Mouse (Mus musculus) mature B cell (primary cell): Measurements from ENCODE around the gene Acp2.

Source experiments
- in situ Hi-C: fragments of 300-500 bp; cut with MboI; formaldehyde crosslinking; loops from 2 replicates; pipeline ENCODE4 v1.14.3; 2019

Acp2 gene

GRCm38 (mm10) chr2:91202222-91202971 is at the start of gene Acp2, which contains the start of gene Nr1h3:
Gene Acp2, plus strand, starts transcription at chr2:91202885.
Gene Nr1h3, minus strand, starts transcription at chr2:91202834.
- in situ Hi-C loops = no loop called here

GRCm38 (mm10) chr2:91152885-91153377 is 49.8 kb upstream of the Acp2 start:
- in situ Hi-C loops = no loop called here

- in situ Hi-C loops = no loop called here
These were observed 48.6 kb upstream of the Acp2 start for GRCm38 (mm10) chr2:91154091-91154490.

- in situ Hi-C loops = no loop called here
These were observed 45.5 kb upstream of the Acp2 start for GRCm38 (mm10) chr2:91157002-91157752.

DNA sequence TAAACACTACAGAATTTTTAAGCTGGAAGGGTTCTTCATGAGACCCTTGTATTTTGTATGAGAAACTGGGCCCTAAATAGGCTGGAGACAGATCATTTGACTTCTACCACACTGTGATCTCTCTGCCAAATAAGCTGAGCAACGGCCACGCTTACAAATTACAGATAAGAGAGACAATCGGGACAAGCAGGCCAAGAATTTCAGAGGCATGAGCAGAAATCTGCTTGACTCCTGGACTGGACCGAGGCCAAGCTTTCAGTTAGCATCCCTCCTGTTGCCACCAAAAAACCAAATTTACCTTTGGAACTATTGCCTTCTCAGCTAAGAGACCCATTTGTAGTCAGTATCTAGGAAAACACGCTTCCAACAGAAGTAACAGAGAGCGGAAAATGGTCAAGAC is 42.1 kb upstream of the Acp2 start:
- in situ Hi-C loops = no loop called here

DNA sequence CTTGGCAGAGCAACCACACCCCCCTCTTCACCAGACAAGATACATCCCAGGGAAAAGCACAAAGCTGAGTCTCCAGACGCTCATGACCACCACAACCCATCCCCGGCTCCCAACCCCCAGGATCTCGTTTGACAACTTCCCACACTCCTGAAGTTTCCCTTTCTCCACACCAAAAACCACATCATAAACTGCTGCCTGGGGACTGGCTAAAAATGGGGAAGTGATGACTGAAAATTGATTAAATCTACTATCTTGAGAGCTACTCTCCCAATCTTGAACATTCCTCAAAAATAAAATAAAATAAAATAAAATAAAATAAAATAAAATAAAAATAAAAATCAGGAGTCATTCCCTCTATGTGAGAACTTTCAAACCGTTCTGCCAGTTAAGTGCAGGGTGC is 39.7 kb upstream of the Acp2 start:
- in situ Hi-C loops = no loop called here

DNA sequence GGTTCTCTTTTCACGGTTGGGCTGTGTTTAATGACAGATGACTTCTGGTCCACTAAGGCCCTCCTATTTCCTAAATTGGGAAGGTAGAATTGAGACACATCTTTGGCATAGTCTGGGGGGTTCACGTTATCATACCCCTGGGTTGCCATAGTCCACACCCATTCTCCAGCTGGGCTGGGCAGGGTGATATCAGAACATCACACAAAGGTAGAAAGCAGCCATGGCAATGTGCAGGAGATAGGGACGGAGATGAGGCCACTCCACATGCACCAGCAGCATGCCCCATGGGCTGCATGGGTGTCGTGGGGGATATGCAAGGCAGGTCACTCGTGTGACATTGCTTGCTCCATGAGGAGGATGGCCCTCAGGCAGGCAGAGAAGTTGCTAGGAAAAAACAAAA is 39.2 kb upstream of the Acp2 start:
- in situ Hi-C loops = no loop called here

GRCm38 (mm10) chr2:91164991-91165390 is 37.7 kb upstream of the Acp2 start:
- in situ Hi-C loops = no loop called here

DNA sequence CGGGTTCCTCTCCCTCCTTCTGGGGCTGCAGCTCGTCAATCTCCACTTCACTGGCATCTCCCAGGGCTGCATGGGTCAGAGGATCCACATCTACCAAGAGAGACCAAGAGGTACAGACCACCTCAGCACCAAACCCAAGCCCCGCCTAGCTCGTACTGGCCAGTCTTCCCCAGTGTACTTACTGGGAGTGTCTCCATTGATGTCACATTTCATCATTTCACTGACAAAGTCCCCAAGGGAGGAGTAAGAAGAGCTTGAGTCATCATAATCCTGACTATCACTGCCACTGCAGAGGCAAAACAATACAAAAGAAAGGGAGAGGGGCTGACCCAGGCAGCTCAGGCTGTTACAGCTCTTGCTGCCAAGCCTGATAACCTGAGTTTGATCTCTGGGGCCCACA is 35.1 kb upstream of the Acp2 start:
- in situ Hi-C loops = no loop called here

- in situ Hi-C loops = no loop called here
These were observed 32.9 kb upstream of the Acp2 start for GRCm38 (mm10) chr2:91169587-91170322.

DNA sequence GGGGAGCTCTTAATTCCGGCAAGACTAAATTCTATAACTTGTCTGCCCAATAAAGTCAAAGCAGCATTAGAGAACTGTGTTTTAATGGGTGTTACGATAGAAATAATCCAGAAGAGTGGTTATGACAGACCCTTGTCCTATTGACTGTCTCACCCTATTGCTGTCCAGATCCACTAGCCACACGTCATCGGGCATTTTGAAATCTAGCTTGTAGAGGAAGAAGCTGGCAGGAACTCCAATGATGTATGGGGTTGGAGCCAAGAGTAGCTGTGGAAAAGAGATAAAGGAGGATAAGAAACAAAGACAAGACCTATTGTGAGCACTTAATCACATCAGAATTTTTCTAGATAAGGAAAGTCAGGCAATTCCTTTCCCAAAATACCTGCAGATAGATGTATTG is 27.2 kb upstream of the Acp2 start:
- in situ Hi-C loops = no loop called here

DNA sequence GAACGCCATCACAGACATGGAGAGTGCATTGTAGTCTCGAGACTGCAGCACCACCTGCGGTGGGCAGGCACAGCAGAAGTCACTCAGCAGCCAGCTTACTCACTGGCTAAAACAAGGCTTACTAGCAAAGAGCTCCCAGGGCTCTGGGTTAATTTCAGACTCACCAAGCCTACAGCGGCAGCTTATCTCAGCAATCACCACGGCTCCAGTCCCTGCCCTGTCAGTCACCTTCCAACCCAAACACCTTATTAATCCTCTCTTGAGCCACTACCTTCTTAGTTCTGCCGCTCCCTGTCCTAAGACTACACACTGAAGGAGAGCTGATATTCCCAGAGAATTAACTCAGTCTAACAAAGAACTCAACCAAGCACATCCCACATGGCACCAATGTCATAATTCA is 26.5 kb upstream of the Acp2 start:
- in situ Hi-C loops = no loop called here

DNA sequence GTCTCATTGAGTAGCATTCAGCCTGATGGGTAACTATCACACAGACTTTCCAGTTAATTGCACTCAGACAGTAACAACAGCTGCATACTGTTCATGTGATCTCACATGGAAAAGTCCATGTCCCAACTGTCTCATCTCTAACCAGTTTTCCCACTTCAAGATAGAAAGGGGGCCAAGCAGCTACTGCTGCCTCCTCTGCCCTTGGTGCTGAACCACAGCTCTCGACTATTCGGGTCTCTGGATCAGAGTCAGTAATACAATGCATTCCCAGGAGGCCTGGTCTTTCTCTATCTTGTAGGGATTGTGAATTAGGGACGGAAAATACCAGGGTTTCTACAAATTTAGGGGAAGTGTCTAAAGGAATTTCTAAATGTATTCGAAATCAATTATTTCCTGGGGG is 22.9 kb upstream of the Acp2 start:
- in situ Hi-C loops = no loop called here

DNA sequence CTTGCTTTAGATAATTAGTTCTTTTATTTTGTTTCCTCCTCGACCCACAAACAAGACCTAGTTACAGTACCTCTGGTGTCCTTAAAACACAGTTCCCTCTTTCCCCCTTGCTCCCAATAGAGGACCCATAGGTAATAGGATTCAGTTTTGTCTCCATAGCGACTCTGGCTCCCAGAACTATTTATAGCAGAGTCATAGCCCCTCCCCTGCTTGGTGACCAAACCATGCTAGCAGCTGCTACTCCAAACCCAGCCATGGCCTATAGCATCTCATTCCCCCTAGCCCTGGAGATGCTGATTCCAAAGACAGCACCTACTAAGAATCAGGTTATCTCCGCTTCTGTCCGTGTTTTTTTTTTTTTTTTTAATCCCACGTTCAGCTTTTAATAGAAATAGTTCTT is 22.0 kb upstream of the Acp2 start:
- in situ Hi-C loops = no loop called here

GRCm38 (mm10) chr2:91182016-91182404 is 20.7 kb upstream of the Acp2 start:
- in situ Hi-C loops = no loop called here

- in situ Hi-C loops = no loop called here
These were observed 20.1 kb upstream of the Acp2 start for GRCm38 (mm10) chr2:91182405-91183147.

DNA sequence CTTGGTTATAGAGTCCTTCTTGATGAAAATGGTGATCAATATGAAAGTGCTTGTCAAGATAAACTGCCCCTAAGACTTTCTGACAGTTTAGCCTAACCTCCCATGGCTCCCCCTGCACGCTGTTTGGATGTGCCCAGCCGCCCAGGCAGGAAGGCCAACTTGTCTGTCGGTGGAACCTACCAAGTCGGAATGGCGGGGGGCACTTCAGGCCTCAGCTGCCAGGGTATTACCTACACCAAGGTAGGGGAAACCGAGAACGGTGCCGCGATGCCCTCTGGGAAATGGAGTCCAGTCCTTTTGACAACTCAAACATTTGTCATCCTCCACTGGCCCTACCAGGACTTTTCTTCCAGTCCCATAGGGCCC is 19.6 kb upstream of the Acp2 start:
- in situ Hi-C loops = no loop called here

DNA sequence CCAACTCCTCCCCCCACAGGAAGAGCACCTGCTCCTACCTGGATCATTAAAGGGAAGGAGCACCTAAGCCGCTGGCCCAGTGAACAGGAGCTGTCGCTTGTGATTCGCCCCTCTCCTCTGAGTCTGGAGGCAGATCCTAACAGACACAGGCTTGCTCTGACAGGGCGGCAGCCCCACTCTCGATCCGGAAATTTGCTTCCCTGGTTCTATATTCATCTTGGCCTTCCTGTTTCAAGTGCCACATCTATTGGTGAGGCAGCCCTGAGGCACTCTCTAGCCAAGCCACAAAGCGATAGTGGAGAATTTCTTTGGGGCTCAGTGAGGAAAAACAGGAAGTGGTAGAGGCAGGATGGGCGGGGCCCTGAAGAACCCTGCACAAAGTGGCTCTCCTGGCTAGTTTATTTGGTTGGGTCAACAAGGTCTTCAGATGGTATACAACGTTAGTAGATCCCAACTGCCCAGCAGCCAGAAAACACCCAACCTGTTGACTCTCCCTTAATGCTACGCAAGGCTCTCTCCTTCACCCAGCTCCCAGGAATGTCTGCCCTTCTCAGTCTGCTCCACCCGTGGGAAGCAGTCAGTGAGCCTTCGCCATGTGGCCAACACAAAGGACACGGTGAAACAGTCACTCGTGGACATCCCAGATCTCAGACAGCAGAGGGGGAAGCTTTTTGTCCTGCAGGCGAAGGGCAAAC is 18.8 kb upstream of the Acp2 start, which contains the start of gene Madd:
Madd (minus strand) TSS at position 127 of the 695 bp plus-strand sequence.
- in situ Hi-C loops = no loop called here

DNA sequence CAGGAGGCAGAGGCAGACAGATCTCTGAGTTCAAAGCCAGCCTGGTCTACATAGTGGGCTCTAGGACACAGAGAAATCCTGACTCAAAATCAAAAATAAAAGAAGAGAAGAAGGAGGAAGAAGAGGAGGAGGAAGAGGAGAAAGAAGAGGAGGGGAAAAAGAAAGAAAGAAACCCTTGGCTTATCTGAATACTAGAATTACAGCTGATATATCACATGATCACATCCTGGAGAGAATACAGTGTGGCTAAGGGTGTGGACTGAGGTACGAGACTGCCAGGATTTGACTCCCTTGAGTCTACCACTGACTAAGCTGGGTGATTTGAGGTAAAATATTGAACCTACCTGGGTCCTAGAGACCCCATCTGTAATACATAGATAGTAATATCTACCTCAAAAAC is 16.5 kb upstream of the Acp2 start:
- in situ Hi-C loops = no loop called here

- in situ Hi-C loops = no loop called here
These were observed 15.3 kb upstream of the Acp2 start for GRCm38 (mm10) chr2:91187431-91187830.

GRCm38 (mm10) chr2:91190501-91190900 is 12.2 kb upstream of the Acp2 start:
- in situ Hi-C loops = no loop called here
